Mouse (Mus musculus) yolk sac, embryonic 10.5 days (tissue): Measurements from ENCODE around the gene Myo16.

Source experiments
- DNase-seq: peaks from one replicate; pipeline ENCODE4 v3.0.0-alpha.2; 2017; ENCODE audit warnings: low spot score

Gene Myo16

DNA sequence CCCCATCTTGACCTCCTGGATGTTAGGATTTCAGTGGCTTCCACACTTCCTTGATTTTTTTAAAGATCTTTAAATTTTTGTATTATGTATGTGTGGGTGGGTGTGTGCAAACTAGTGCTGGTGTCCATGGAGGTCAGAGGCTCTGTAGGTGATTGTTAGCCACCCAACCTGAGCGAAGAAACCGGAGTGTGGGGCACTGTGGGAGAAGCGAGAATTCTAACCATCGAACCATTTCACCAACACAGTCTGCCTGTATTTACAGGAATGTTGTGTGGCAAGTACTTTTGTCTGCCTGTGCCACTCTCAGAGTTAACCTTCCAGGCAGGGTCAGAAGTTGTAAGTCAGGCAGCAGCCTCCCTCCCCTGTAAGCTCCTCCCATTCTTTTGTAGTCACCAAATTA, 22.3 kb downstream of the Myo16 start:
- no peak for DNase-seq

DNA sequence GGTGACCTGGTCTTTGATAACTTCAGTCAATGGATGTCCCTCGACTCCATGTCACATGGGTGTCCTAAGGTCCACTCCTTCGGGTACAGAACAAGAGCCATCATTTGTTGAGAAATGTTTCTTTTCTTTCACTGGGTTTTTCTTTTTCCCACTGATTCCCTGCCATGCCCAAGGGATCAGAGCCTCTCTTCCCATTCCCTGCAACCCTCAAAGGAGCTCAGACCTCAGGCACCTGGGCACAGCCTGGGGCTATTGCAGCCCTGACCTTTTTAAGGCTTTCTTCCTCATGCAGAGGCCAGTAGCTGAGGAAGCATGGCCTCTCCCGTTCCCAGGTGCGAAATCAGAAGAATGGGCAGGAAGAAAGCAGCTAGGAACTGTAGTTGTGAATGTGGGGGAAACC, 23.4 kb downstream of the Myo16 start:
- DNase-seq, result no peak

DNA sequence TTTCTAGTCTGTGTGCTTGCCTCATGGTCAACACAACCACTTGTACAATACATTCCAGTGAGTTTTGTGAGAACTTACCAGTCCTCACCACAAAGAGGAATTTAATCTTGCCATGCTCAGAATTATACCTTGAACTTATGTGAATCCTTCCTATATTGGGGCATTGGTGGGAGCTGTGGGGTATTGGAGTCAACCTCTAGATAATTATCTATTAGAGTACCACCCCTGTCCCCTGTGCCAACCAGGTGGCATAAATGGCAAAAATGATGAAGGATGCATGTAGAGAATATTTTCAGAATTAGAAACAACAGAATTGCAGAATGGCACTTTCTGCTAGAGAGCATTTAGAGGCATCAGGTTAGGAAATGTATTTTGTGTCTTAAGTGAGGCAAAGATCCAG, 25.3 kb downstream of the Myo16 start:
- DNase-seq, result no peak

DNA sequence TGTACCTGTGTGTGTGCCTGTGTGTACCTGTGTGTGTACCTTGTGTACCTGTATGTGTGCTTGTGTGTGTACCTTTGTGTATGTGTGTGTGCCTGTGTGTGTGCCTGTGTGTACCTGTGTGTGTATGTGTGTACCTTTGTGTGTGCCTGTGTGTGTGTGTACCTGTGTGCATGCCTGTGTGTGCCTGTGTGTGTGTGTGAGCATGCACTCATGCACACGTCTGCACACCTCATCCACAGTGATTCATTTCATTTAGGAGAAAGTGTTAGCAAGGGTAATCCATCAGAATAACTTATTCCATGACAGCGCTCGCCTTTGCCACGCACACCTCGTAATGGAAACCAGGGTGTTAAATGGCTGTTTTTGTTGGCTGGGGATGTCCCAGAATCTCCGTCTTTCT, 36.9 kb downstream of the Myo16 start:
- no peak for DNase-seq

DNA sequence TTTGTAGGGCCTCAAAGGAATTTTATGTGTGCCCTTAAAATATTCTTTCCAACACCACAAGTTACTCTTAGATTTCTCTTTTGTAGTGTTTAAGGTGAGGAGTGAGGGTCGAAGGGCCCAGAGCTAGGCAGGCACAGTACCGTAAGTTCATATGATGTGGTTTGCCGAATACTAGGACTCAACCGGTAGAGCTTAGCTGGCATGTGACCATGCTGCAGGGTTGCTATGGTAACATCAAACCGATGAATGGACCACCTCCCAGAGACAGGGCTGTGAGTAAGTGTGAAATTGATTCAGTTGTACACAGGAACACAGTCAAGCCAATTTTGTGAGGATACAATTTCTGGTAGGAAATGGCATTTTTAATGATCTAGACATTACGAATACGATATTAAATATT, 44.5 kb downstream of the Myo16 start:
- no peak for DNase-seq

DNA sequence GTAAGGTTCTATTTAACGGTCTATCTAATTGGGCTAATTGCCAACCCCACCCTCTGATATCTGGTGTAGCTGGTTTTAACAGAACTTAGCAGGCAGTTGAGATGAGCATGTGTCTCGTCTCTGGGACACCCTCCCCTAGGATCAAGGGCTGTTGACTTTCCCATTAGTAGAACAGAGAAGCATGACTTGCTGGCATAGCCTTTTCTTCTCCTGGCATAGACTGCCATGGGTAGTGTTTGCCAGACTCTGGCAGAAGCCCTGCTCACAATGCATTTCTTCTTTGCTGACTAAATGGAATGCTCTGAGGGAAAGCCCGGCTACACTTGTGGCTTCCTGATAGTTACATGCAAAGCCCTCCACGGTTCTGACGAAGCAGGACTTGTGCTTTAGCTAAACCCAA, 45.6 kb downstream of the Myo16 start:
- no peak for DNase-seq

DNA sequence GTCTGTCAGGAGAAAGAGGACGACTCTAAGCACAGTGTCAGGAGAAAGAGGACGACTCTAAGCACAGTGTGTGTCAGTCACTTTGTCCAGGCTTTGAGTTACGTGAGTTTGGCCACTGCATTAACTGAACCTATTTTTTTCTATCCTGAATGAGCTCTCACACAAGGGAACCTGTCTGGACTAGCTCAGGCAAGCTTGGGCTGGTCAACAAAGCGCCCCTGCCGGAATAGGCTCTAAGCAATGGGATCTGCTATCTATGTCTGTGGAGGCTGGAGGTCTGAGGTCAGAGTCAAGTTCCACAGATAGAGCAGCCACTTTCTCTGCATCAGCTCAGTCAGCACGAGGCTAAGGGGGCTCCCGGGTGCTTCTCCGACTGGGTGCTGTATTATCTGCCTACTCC, 46.3 kb downstream of the Myo16 start:
- DNase-seq, result peak; percentile 18

DNA sequence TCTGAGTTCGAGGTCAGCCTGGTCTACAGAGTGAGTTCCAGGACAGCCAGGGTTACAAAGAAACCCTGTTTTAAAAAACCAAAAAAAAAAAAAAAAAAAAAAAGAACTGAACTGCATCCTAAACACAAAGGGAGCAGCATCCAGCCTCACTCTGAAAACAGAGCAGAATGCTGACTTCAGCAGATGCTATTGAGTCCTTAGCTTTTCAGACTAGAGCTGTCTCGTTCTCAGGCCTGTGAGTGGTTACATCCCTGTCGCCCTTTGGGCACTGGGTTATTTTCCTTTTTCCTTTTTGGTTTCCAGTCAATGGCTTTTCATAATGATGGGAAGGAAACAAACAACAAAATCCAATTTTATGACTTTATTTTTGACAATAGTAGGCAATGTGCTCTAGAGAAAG, 61.3 kb downstream of the Myo16 start:
- DNase-seq, result no peak

DNA sequence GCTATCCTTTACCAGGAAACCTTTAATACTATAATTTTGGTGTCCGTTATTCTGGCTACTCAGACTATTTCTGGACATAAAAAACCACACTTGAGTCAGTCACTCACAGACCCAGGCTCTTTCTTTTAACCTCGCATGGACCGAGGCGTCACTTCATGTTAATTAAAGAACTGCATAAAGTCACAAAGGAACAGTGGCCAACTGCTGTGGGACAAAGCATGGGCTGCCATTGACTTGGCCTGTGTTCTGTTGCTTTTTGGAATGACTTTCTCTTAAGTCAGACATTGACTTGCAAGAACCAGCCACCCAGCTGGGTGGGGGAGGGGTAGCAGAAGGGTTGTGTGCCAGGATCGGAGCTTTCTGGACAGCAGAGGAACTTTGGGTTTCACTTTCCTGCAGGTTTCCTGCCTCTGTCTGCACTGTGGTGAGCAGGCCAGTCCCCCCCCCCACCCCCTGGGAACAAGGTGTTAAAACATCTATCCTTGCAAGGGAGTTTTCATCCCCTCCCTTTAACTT, 66.1 kb downstream of the Myo16 start:
- DNase-seq, result no peak

DNA sequence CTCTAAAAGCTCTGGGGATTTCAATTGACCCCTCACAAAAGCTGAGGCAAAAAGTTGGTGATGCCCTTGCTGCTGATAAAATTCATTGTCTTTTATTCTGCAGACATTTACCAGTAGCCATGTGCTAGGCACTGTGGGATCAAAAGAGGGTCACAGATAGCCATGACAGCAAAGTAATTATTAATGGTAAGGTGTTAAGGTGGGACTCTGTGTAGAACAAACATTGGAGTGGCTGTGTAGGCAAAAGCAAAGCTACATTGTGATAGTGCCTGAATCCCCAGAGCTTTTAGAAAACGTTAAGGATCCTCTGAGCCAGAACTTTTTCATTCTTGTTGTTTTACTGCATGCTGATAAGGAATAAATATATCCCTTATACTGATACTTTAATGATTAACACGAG, 69.1 kb downstream of the Myo16 start:
- no peak for DNase-seq

DNA sequence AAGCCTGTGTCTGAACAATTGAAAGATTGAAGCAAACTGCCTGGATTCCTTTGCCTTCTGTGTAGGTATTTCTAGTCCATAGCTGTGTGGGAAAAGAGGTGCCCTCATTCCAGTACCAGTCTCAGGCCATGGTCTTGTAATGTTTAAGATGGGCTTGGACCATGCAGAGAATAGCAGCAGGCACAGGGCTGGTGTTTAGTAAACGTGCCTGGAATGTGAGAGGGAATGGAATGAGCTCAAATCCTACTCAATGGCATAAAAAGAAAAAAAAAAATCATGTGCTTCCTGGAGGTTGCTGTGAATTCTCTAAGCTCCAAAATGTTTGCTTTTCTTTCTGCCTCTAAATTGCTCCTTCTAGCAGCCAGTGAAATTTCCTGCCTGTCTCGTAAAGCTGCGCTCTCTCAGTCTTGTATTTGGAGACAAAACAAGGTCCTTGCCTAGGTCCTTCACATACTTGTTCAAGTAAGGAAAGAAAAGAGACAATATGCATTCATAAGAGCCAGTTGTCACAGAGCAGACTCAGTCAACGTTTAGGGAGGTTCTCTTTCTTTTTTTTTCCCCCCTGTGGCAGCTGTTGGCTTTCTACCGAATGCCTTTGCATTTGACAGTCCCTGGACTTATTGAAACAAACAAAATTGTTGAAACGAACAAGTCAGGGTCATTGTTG, 70.0 kb downstream of the Myo16 start:
- DNase-seq, result no peak

DNA sequence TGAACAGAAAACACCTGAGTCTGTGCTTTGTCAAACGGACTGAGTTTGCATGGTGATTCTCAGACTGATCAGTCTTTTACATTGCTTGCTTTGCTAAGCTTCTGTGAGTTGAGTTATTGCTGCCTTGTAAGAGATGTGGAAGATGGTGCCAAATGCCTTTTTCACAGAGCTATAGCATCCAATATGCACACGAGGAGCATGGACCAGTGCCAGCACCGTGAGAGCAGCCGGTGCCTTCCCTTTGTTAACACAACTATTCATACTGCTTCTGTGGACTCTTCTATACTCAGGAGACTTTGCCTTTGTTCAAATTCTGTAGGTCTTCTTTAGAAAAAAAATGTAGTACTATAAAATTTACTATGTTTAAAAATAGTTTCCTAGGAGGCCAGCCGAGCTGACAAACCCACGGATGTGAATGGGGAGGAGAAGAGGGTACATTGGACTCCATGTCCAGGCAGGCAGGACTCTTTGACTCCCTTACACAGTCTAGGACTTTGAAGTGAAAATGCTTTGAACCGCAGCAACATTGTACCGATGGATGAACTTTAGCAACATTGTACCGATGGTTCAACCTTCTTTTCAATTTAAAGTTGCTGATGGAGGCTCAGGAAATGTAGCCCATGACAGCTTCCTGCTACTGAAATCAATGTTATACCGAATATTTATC, 70.7 kb downstream of the Myo16 start:
- DNase-seq, result no peak

DNA sequence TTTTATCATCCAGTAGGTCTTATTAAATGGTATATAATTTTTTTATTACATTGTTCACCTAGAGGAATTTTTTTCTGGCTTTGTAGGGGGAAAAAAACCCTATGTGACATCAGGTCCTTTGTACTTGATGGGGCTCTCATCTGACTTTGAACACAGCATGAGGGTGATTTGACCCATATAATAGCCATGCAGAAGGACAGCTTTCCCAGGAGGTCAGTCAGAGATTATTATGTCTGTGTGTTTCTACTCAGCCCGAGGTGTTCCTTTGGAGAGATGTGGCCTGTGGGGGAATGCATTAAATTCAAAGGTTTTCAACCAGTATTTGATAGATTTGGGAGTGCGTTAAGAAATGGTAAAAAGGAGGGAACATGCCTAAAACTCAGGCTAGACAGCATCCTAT, 71.3 kb downstream of the Myo16 start:
- DNase-seq, result no peak

DNA sequence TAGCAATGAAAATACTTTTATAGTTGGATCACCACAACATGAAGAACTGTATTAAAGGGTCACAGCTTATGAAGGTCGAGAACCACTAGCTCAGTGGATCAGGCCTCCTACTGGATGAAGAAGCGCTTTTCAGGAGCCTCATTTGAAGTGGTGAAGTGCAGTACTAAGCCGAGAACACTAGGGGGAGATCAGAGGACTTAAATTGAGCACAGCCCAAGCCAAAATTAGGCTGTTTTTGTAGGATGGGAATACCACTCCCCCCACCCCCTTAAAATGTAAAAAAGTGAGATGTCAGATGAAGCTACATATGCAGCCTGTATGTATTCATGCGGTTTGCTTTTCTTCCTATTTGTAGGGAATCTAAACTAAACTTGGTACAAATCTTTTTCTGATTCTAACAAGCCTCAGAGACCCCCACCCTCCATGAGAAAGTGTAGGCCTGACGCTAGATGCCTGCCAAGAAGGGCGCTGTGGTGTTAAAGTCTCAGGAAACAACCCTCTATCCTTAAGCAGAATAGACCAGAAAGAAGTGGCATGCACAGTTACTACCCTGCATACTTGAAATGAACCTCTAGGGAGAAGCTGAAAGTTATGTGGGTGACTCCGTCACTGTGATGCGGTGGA, 77.1 kb downstream of the Myo16 start:
- peak; percentile 21 for DNase-seq

DNA sequence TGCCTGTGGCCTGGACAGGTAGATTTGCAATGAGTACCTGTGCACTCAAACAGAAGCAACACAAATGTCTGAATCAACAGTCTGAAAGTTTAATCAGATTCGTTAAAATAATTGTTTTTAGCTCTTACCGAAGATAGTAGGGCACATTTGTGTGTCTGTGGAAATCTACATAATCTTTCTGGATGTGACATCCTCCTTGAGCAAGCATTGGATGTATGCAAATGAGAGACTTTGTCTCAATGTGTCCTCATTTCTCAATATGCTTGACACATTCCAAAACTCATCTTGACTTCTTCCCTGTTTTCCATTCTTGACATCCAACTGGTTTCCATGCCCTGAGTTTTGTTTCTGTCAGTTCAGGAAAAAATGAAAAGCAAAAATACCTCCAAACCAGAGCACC, 80.8 kb downstream of the Myo16 start:
- no peak for DNase-seq

DNA sequence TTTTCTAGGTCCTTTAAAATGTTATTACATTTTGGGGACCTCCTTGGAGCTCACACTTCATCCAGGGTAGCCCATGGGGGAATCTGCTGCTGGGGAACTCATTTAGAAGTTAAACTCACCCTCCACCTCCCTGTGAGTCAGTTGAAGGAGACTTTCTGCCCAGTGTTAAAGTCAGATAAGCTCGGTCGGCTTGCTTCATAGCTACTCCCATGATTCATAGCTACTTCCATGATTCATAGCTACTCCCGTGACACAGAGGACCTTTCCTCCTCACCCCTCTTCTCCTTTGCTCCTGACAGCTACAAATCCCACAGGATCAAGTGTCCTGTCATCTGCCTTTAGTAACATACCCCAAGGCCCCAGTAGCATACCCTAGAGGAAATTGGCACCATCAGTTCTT, 89.6 kb downstream of the Myo16 start:
- DNase-seq, result no peak

DNA sequence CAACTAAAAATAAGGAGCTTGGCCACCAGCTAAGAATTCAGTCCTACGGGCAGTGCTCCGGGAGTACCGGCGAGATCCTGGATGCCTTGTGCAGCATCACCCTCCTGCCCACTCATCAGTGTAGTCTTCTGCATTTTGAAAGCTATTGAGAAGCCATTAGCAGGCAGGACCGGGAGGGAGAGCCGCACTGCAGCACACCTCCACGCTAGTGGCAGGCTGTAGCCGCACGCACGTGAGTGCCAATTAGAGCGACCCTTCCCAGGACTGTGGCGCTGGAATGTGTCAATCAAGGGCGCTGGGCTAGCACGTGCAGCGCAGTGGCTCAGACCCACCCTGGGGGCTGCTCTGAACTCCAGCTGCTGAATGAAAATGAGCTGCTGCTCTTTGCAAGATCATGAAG, 95.4 kb downstream of the Myo16 start:
- no peak for DNase-seq

DNA sequence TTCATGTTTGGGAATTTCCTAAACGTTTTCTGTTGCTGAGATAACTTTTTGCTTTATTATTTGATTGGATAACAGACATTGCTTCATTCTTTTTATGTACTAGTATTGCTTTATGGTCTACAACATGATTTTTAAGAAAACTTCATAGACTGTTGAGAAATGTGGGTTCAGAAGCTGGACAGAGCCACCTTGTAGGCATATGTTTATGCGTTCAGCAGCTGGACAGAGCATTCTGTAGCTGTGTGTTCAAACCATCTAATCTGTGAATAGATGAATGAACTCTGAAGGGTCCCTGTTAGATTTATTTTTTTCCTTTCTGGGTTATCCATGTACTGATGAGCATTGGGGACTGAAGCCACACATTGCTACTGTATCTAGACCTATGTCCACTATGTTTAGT, 102.0 kb downstream of the Myo16 start:
- DNase-seq, result no peak

DNA sequence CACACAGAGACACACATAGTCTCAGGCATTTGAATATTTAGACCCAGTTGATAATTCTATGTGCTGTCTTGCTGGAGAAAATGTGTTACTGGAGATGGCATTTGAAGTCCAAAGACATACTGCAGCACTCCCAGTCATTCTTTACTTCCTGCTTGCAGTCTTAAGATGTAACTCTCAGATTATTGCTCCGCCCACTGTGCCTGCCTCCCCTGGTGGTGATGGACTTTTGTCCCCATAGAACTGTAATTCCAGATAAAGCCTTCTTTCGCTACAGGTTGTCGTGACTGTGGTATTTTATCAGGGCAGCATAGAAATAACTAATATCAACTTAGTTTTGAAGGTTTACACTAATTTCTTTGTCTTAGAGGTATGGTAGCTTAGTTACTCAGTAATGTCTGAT, 102.9 kb downstream of the Myo16 start:
- no peak for DNase-seq

DNA sequence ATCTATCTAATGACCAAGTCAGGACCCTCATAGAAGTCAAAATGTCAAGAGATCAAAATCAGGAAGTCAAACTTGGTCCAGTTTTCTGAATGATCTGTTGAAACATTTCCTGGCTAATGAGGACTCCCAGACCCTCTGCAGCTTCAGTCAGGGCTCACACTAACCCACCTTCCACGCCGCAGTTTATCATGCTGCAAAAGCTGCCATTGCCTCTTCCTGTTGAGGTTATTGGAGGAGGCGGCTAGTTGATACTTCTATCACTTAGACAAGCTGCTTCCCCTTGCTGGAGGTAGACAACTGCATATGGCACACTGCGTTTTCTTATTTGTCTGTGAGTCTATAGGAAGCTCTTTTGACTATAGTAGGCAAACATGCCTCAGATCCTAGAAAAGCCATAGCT, 116.4 kb downstream of the Myo16 start:
- DNase-seq, result no peak

DNA sequence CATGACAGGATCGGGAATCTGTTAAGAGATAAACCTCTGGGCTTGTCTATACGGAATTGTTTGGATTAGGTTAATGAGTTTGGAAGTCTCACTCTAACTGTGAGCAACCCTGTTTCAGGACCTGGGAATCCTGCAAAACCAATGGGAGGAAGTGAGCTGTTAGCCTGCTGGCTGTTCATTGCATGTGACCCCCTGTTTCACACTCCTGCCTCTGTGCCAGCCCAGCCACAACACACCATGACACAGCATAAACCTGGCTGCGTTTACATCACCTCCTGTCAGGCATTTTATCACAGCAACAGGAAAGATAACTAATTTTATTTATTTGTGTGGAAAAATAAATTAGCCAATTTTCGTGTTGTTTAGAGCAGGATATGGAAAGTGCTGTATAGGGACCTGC, 138.9 kb downstream of the Myo16 start:
- DNase-seq, result no peak

DNA sequence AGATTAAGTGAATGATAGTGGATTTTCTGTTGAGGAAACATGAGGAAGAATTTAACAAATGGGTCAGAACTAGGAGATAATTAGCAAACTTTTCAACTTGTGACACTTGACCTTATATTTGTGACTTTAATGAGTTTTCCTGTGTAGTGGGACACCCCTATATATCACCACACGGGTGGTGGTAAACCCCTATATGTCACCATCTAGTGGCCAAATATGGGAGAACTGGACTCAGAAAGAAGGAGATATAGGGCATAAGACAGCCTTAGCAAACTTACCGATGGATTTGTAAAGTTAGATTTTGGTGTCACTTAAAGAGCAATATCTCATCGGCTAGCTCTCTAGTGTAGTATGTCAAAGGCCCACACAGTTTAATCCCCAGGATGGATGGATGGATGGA, 147.1 kb downstream of the Myo16 start:
- DNase-seq, result no peak

DNA sequence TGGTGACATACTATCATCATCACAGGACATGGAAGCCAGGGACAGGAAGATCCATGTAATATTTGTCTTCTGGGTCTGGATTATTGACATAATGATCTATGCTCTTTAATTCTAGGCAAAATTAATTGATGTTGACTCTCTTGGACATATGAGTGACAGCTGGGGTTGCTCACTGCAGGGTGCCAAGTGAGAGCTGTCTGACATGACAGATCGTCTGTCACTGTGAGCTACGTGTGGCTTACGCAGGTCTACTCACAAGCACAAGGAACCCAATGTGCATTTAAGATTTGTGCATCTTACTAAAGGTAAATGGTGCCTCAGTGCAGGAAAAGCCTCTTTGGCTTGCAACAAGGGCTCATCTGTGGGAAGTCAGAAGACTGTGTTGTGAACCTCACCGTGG, 149.3 kb downstream of the Myo16 start:
- DNase-seq, result no peak

DNA sequence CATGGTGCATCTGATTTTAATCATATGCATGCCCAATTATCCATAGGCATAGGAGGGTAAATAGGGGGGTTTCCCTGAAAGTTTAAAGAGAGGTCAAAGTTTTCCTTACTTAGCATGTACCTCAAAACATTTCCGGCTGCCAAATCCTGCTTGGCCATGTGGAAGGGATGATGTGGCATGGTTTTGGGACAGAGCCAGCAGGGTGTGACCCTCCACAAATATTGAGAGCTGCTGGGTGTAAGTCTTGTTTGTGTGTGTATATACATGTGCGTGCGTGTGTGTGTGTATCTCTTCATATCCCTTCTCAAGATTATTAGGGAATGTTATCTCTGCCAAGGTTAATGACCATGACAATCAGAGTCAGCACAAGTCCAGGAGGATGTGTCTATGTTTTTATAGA, 150.3 kb downstream of the Myo16 start:
- no peak for DNase-seq
